Mouse (Mus musculus): ENCODE measurements around the gene Eif4ebp2.

- TF ChIP-seq CTCF (IDR thresholded peaks at IDR 0.05; ENCODE audit: low read depth) = no peak
- TF ChIP-seq EP300 (IDR thresholded peaks at IDR 0.05; ENCODE audit: low read depth) = no peak
Measured at GRCm38 (mm10) chr10:61380186-61380585, 72.3 kb downstream of the Eif4ebp2 start.
